Mouse (Mus musculus): Measurements from ENCODE around the gene Tescl.

GRCm38 (mm10) chr7:24379934-24380333 is 46.2 kb upstream of the Tescl start:
- TF ChIP-seq USF1 (IDR thresholded peaks at IDR 0.05; ENCODE audit: low read depth, low read length) (no peak), CTCF (IDR thresholded peaks at IDR 0.05 in 2 of 3, conservative IDR thresholded peaks at IDR 0.05 in 1 of 3; ENCODE audit: control insufficient read depth in 1 of 3, insufficient read depth in 1 of 3, low read depth in 2 of 3, low read length in 3 of 3, poor library complexity in 1 of 3, severe bottlenecking in 1 of 3) (no peak), NRF1 (IDR thresholded peaks at IDR 0.05; ENCODE audit: insufficient read depth, low read depth, low read length, poor library complexity, severe bottlenecking) (no peak), CHD2 (IDR thresholded peaks at IDR 0.05; ENCODE audit: low read length) (no peak), POLR2A (IDR thresholded peaks at IDR 0.05; ENCODE audit: control insufficient read depth in 1 of 2, insufficient read depth in 1 of 2, low read depth in 1 of 2, low read length in 2 of 2, poor library complexity in 1 of 2) (no peak), E2F4 (IDR thresholded peaks at IDR 0.05; ENCODE audit: borderline replicate concordance, low read depth, low read length) (no peak), UBTF (IDR thresholded peaks at IDR 0.05; ENCODE audit: borderline replicate concordance, insufficient read depth, low read depth, low read length) (no peak), TCF12 (IDR thresholded peaks at IDR 0.05; ENCODE audit: low read depth, low read length) (no peak)

Measured in MEL (cell line).